Mouse (Mus musculus): ENCODE measurements around the gene Erich4.
"Not testable (repeated sequence)": the region's sequence is repeated elsewhere in the genome, so short reads cannot be mapped to it uniquely, and the experiment has no call there.

Gene Erich4

GRCm38 (mm10) chr7:25576793-25577437 is 38.8 kb downstream of the Erich4 start:
- DNase-seq (ENCODE audit: low read depth, low spot score): not testable (repeated sequence)

GRCm38 (mm10) chr7:25576308-25576707 is 39.4 kb downstream of the Erich4 start:
- DNase-seq (ENCODE audit: low read depth, low spot score): not testable (repeated sequence)

- DNase-seq (ENCODE audit: low read depth, low spot score): no peak
Measured at GRCm38 (mm10) chr7:25575870-25576269, 39.8 kb downstream of the Erich4 start.

GRCm38 (mm10) chr7:25575105-25575504 is 40.6 kb downstream of the Erich4 start:
- no peak for DNase-seq (ENCODE audit: low read depth, low spot score)

- not testable (repeated sequence) for DNase-seq (ENCODE audit: low read depth, low spot score)
Measured at GRCm38 (mm10) chr7:25573806-25574205, 41.9 kb downstream of the Erich4 start.

- no peak for DNase-seq (ENCODE audit: low read depth, low spot score)
Measured at GRCm38 (mm10) chr7:25568721-25569120, 47.0 kb downstream of the Erich4 start.

Measured in embryo, embryonic 11.5 days (tissue).